Mouse (Mus musculus): ENCODE results near the gene F3. TPM values are rescaled to one million over a fixed set of nuclear protein-coding genes. Genes with fewer than 3 reads are reported as not detected.
A peak's percentile ranks its signal among the peaks of the same experiment; 100 is the strongest.

The F3 gene
- polyA plus RNA-seq, 1 experiment from 2014 or later = 164 TPM

- POLR2A ChIA-PET = interaction anchor here (0.9 to 2.4 kb wide), 5 partner anchors 10 to 49 kb away, joined by 3 to 7 read pairs (median 4); no protein-coding TSS in a partner anchor
- in situ Hi-C loops (cut with MboI; ENCODE audit: low pct_unique_long_range_greater_than_20kb) = loop anchor here (5.0 kb wide), 1 partner anchor 35 kb away; the partner anchor contains the start of gene F3
- ATAC-seq (no peak), DNase-seq (ENCODE audit: low read depth, low spot score) (no peak)
- no peak for TF ChIP-seq CTCF (IDR thresholded peaks at IDR 0.05)
- H3K27me3 ChIP-seq = no peaks in the 10 kb centered on the region
- CTCF ChIA-PET = interaction anchor here (1.0 to 4.3 kb wide), 5 partner anchors 11 to 129 kb away, joined by 3 to 27 read pairs (median 4); no protein-coding TSS in a partner anchor
Measured at GRCm38 (mm10) chr3:121687741-121688140, 35.6 kb upstream of the F3 start.

DNA sequence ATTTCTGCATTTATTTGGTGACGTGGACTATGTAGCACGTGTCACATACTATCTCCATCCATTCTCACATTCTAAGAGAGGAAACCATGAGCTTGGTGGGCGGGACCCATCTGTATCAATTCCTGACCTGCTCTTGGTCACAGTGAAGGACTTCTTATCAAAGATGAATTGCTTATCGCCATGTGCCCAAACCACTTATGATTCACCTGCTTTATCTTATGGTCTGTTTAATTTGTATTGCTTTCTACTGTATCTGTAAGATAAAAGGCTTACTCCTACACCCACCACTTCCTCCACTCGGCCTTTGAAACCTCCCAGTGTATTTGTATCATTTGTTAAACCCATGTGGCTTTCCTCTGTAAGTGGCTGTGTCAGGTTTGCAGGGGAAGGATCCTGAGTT is 34.3 kb upstream of the F3 start:
- in situ Hi-C loops (cut with MboI; ENCODE audit: low pct_unique_long_range_greater_than_20kb) = loop anchor here (5.0 kb wide), 1 partner anchor 33 kb away; the partner anchor contains the start of gene F3

DNA sequence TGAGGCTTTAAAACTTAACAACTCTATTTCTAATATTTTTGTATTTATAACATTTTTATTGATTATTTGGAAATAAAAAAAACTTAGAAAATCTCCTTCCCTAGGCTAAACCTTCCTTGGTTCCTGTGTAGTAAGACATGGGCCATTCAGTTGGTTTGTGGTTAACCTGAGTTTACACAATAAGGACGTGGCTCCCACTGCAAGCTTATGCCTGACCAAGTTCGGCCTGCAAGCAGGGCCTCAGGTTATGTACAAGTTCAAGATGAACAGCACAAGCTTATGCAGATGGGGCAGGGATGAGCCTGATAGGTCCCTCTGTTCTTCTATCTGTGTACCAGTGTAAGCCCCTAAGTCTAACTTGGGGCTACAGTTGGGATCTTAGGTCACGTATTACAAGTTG is 33.6 kb upstream of the F3 start:
- ATAC-seq (no peak), DNase-seq (ENCODE audit: low read depth, low spot score) (no peak)
- in situ Hi-C loops (cut with MboI; ENCODE audit: low pct_unique_long_range_greater_than_20kb) = loop anchor here (5.0 kb wide), 1 partner anchor 33 kb away; the partner anchor contains the start of gene F3
- POLR2A ChIA-PET = interaction anchor here (0.9 kb wide), 1 partner anchor 8 kb away, joined by 3 read pairs; no protein-coding TSS in a partner anchor
- CTCF ChIA-PET = interaction anchor here (1.3 kb wide), 1 partner anchor 117 kb away, joined by 3 read pairs; no protein-coding TSS in a partner anchor
- H3K27me3 ChIP-seq = no peaks in the 10 kb centered on the region
- no peak for TF ChIP-seq CTCF (IDR thresholded peaks at IDR 0.05)

More for the DNA sequence above, 34.3 kb upstream of the F3 start:
- no peak for DNase-seq (ENCODE audit: low read depth, low spot score)
- H3K27me3 ChIP-seq = no peaks in the 10 kb centered on the region
- ChIA-PET CTCF (interaction anchor here (2.2 kb wide), 1 partner anchor 14 kb away, joined by 4 read pairs; no protein-coding TSS in a partner anchor), POLR2A (no interaction called here)
- TF ChIP-seq CTCF (IDR thresholded peaks at IDR 0.05) = no peak
- ATAC-seq = no peak

GRCm38 (mm10) chr3:121693001-121693730 is 30.2 kb upstream of the F3 start:
- in situ Hi-C loops (cut with MboI; ENCODE audit: low pct_unique_long_range_greater_than_20kb) = no loop called here
- TF ChIP-seq CTCF (IDR thresholded peaks at IDR 0.05) = no peak
- ATAC-seq = no peak
- no peaks in the 10 kb centered on the region for H3K27me3 ChIP-seq
- ChIA-PET CTCF (no interaction called here), POLR2A (no interaction called here)
- no peak for DNase-seq (ENCODE audit: low read depth, low spot score)

- in situ Hi-C loops (cut with MboI; ENCODE audit: low pct_unique_long_range_greater_than_20kb) = no loop called here
Measured at GRCm38 (mm10) chr3:121693746-121694145, 29.6 kb upstream of the F3 start.

GRCm38 (mm10) chr3:121697169-121697568 is 26.2 kb upstream of the F3 start:
- ChIA-PET CTCF (interaction anchor here (1.2 to 4.6 kb wide), 13 partner anchors 11 to 130 kb away, joined by 3 to 27 read pairs (median 5); partner anchors contain the start of gene F3), POLR2A (interaction anchor here (0.6 to 2.5 kb wide), 7 partner anchors 11 to 330 kb away, joined by 3 to 8 read pairs (median 4); no protein-coding TSS in a partner anchor)
- ATAC-seq (peak; percentile 52), DNase-seq (ENCODE audit: low read depth, low spot score) (peak; percentile 97)
- no peak for TF ChIP-seq CTCF (IDR thresholded peaks at IDR 0.05)
- no peaks in the 10 kb centered on the region for H3K27me3 ChIP-seq
- in situ Hi-C loops (cut with MboI; ENCODE audit: low pct_unique_long_range_greater_than_20kb) = no loop called here

More at GRCm38 (mm10) chr3:121693746-121694145, 29.6 kb upstream of the F3 start:
- no peaks in the 10 kb centered on the region for H3K27me3 ChIP-seq
- ATAC-seq (no peak), DNase-seq (ENCODE audit: low read depth, low spot score) (no peak)
- TF ChIP-seq CTCF (IDR thresholded peaks at IDR 0.05) = no peak
- ChIA-PET CTCF (no interaction called here), POLR2A (no interaction called here)

DNA sequence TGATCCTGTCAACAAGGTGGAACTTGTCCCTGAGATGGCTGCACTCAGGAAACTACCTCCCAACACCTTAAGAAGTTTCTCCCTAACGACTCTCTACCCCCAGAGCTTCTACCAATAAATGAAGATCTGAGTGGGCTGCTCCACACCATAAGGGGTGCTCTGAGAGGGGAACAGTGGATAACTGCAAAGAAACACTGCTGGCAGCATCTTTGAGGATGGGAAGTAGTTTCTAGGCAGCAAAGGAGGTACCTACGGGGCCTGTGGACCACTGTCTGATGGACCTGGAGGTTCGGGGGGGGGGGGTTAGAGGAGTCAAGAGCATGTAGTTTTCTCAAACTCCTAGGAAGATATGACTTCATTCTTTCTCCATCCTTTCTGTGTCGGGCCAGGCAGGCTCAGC is 23.9 kb upstream of the F3 start:
- CTCF ChIA-PET = interaction anchor here (0.9 to 4.6 kb wide), 11 partner anchors 13 to 145 kb away, joined by 3 to 27 read pairs (median 5); partner anchors contain the start of genes 4930432M17Rik and F3
- in situ Hi-C loops (cut with MboI; ENCODE audit: low pct_unique_long_range_greater_than_20kb) = no loop called here
- ATAC-seq (no peak), DNase-seq (ENCODE audit: low read depth, low spot score) (no peak)
- H3K27me3 ChIP-seq = no peaks in the 10 kb centered on the region
- POLR2A ChIA-PET = interaction anchor here (0.9 to 2.5 kb wide), 3 partner anchors 26 to 49 kb away, joined by 3 to 8 read pairs (median 3); no protein-coding TSS in a partner anchor
- no peak for TF ChIP-seq CTCF (IDR thresholded peaks at IDR 0.05)

- POLR2A ChIA-PET = interaction anchor here (0.9 to 1.4 kb wide), 3 partner anchors 24 to 49 kb away, joined by 3 to 4 read pairs (median 3); partner anchors contain the start of gene F3
Measured at GRCm38 (mm10) chr3:121699849-121700248, 23.5 kb upstream of the F3 start.

GRCm38 (mm10) chr3:121700364-121700952 is 22.9 kb upstream of the F3 start:
- H3K27me3 ChIP-seq = no peaks in the 10 kb centered on the region
- TF ChIP-seq CTCF (IDR thresholded peaks at IDR 0.05) = no peak
- ChIA-PET CTCF (interaction anchor here (1.0 to 4.6 kb wide), 7 partner anchors 14 to 98 kb away, joined by 3 to 27 read pairs (median 7); partner anchors contain the start of genes 4930432M17Rik and F3), POLR2A (interaction anchor here (0.5 to 1.4 kb wide), 3 partner anchors 23 to 151 kb away, joined by 3 to 4 read pairs (median 3); partner anchors contain the start of gene F3)
- DNase-seq (ENCODE audit: low read depth, low spot score) (peak; percentile 98), ATAC-seq (peak; percentile 65)
- in situ Hi-C loops (cut with MboI; ENCODE audit: low pct_unique_long_range_greater_than_20kb) = no loop called here

More at GRCm38 (mm10) chr3:121699849-121700248, 23.5 kb upstream of the F3 start:
- ATAC-seq (no peak), DNase-seq (ENCODE audit: low read depth, low spot score) (no peak)
- TF ChIP-seq CTCF (IDR thresholded peaks at IDR 0.05) = no peak
- CTCF ChIA-PET = interaction anchor here (0.9 to 4.6 kb wide), 10 partner anchors 14 to 146 kb away, joined by 3 to 27 read pairs (median 4); partner anchors contain the start of genes 4930432M17Rik and F3
- H3K27me3 ChIP-seq = no peaks in the 10 kb centered on the region
- in situ Hi-C loops (cut with MboI; ENCODE audit: low pct_unique_long_range_greater_than_20kb) = no loop called here

All from Patski (cell line).